Mouse (Mus musculus) liver, embryonic 15.5 days (tissue): ENCODE data around the gene Klk1. TPM values are rescaled to one million over a fixed set of nuclear protein-coding genes. Genes with fewer than 3 reads are reported as not detected.
"Not testable (repeated sequence)": the region's sequence is repeated elsewhere in the genome, so short reads cannot be mapped to it uniquely, and the experiment has no call there.

Experiments
- ATAC-seq: fragments of 200-750 bp; cut with Nextera tagmentation; 2 replicates; pipeline ENCODE4 v1.8.0; 2017; ENCODE audit warnings: moderate number of reproducible peaks, mild to moderate bottlenecking, moderate library complexity; ENCODE audit not compliant: insufficient read depth
- H3K27ac ChIP-seq: fragments of 300-500 bp; sonication (generic); replicated peaks from 2 replicates; pipeline ENCODE4 v1.5.1; 2015; ENCODE audit warnings: mild to moderate bottlenecking, inconsistent platforms
- H3K27me3 ChIP-seq: fragments of 300-500 bp; sonication (generic); 2 replicates; pipeline ENCODE4 v1.6.1; 2015; ENCODE audit warnings: mild to moderate bottlenecking, inconsistent platforms
- H3K36me3 ChIP-seq: fragments of 300-500 bp; sonication (generic); replicated peaks from 2 replicates; pipeline ENCODE4 v1.6.1; 2015; ENCODE audit warnings: moderate library complexity, mild to moderate bottlenecking, inconsistent platforms
- H3K4me1 ChIP-seq: fragments of 300-500 bp; sonication (generic); replicated peaks from 2 replicates; pipeline ENCODE4 v1.6.1; 2015; ENCODE audit warnings: inconsistent platforms
- H3K4me2 ChIP-seq: fragments of 300-500 bp; sonication (generic); 2 replicates; pipeline ENCODE4 v1.6.1; 2015; ENCODE audit warnings: moderate library complexity, mild to moderate bottlenecking, inconsistent platforms
- H3K4me3 ChIP-seq: fragments of 300-500 bp; sonication (generic); replicated peaks from 2 replicates; pipeline ENCODE4 v1.5.1; 2015; ENCODE audit warnings: mild to moderate bottlenecking, inconsistent platforms
- H3K9ac ChIP-seq: fragments of 300-500 bp; sonication (generic); 2 replicates; pipeline ENCODE4 v1.6.1; 2015; ENCODE audit warnings: moderate library complexity, mild to moderate bottlenecking, inconsistent platforms
- H3K9me3 ChIP-seq: fragments of 300-500 bp; sonication (generic); replicated peaks from 2 replicates; pipeline ENCODE4 v1.6.1; 2016; ENCODE audit warnings: inconsistent platforms
- WGBS: fragments of 180-500 bp; shearing (Covaris S2); methylation state at CpG from one replicate; pipeline ENCODE4 v1.1.7; 2015; ENCODE audit warnings: mixed read lengths; ENCODE audit not compliant: insufficient replicate concordance; 5-methylcytosine and 5-hydroxymethylcytosine counted together
- polyA plus RNA-seq: library from polyadenylated mRNA; unstranded; fragments of >200 nt; fragmentation: Nextera tagmentation; extraction: Ambion mirVana; gene quantifications from 2 replicates; pipeline ENCODE4 v1.2.1, GENCODE M21; 2015

The Klk1 gene
- 0.16 TPM in 1 of 2 replicates, not detected in the other for polyA plus RNA-seq

GRCm38 (mm10) chr7:44225076-44225475 is at the start of gene Klk1:
Gene Klk1, plus strand, starts transcription at chr7:44225360.
- no peaks in the 10 kb centered on the region for H3K4me1 ChIP-seq
- no peaks in the 10 kb centered on the region for H3K27me3 ChIP-seq
- 26% methylated on average over 1 of the region's 1 CpGs for WGBS
- no peak within 1 kb of the TSS for H3K4me2 ChIP-seq
- H3K9ac ChIP-seq = no peak within 1 kb of the TSS
- no peaks in the 10 kb centered on the region for H3K36me3 ChIP-seq
- H3K4me3 ChIP-seq = no peak within 1 kb of the TSS
- no peaks in the 10 kb centered on the region for H3K9me3 ChIP-seq
- ATAC-seq = no peak
- no peak within 1 kb of the TSS for H3K27ac ChIP-seq

- H3K36me3 ChIP-seq = no peaks in the 10 kb centered on the region
- H3K4me1 ChIP-seq = no peaks in the 10 kb centered on the region
- no peaks in the 10 kb centered on the region for H3K9me3 ChIP-seq
- WGBS = 54% methylated on average over 9 of the region's 9 CpGs
- H3K4me2 ChIP-seq = no peak overlapping the region
- no peaks in the 10 kb centered on the region for H3K27me3 ChIP-seq
- ATAC-seq = no peak
- H3K4me3 ChIP-seq = no peak overlapping the region
- no peak overlapping the region for H3K27ac ChIP-seq
- H3K9ac ChIP-seq = no peak overlapping the region
Observed at GRCm38 (mm10) chr7:44179299-44180045, 45.7 kb upstream of the Klk1 start.

- H3K4me3 ChIP-seq, H3K4me2 ChIP-seq, H3K4me1 ChIP-seq, H3K27ac ChIP-seq, H3K9me3 ChIP-seq, H3K9ac ChIP-seq, ATAC-seq, H3K36me3 ChIP-seq, H3K27me3 ChIP-seq: not testable (repeated sequence)
- WGBS = 53% methylated on average over 8 of the region's 8 CpGs
Observed at GRCm38 (mm10) chr7:44186516-44186915, 38.6 kb upstream of the Klk1 start.

DNA sequence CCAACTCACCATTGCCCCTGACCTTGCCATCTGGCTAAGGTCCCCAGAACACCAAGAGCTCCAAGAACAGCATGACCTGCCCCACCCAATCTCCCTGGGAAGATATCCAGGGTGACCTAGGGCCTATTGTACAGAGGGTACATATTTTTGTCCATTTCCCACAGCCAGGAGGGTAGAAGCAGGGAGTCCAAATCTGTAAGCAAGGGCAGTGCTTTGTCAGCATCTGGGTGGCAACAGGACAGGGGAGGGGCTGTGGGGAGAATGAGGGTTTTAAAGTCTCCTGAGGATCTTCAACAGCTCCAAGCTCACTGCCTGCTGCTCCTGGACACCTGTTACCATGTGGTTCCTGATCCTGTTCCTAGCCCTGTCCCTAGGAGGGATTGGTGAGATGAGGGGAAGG is 37.2 kb upstream of the Klk1 start, which contains the start of gene Klk1b24:
TSS of gene Klk1b24 (plus strand) at position 301 of the 400 bp plus-strand sequence.
- not testable (repeated sequence) for H3K9me3 ChIP-seq

GRCm38 (mm10) chr7:44193466-44193865 is 31.7 kb upstream of the Klk1 start:
- ATAC-seq, H3K9ac ChIP-seq, H3K9me3 ChIP-seq, H3K4me3 ChIP-seq, H3K36me3 ChIP-seq, H3K4me1 ChIP-seq, H3K27ac ChIP-seq, H3K27me3 ChIP-seq, H3K4me2 ChIP-seq: not testable (repeated sequence)
- 35% methylated on average over 1 of the region's 1 CpGs for WGBS

More for the DNA sequence above, 37.2 kb upstream of the Klk1 start, which contains the start of gene Klk1b24:
- H3K4me2 ChIP-seq, H3K36me3 ChIP-seq, H3K4me3 ChIP-seq, H3K4me1 ChIP-seq, H3K27me3 ChIP-seq, H3K9ac ChIP-seq, H3K27ac ChIP-seq, ATAC-seq: not testable (repeated sequence)

GRCm38 (mm10) chr7:44197891-44198290 is 27.3 kb upstream of the Klk1 start, which contains the start of gene Klk1b3:
Gene Klk1b3, plus strand, starts transcription at chr7:44198191.
- no peak within 1 kb of the TSS for H3K9ac ChIP-seq
- no peak within 1 kb of the TSS for H3K4me2 ChIP-seq
- H3K27ac ChIP-seq = no peak within 1 kb of the TSS
- no peak for ATAC-seq
- no peaks in the 10 kb centered on the region for H3K27me3 ChIP-seq
- no peaks in the 10 kb centered on the region for H3K36me3 ChIP-seq
- no peak within 1 kb of the TSS for H3K4me3 ChIP-seq
- H3K4me1 ChIP-seq = no peaks in the 10 kb centered on the region
- WGBS = 36% methylated on average over 3 of the region's 3 CpGs
- H3K9me3 ChIP-seq = no peaks in the 10 kb centered on the region

DNA sequence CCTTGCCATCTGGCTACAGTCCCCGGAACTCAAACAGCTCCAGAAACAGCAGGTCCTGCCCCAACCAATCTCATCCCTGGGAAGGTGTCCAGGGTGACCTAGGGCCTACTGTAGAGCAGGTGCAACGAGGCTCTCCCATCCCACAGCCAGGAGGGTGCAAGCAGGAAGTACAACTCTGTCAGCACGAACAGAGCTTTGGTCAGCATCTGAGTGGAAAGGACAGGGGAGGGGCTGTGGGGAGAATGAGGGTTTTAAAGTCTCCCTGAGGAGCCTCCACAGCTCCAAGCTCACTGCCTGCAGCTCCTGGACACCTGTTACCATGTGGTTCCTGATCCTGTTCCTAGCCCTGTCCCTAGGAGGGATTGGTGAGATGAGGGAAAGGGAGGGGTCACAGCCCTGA is 18.0 kb upstream of the Klk1 start, which contains the start of gene Klk1b4:
TSS of gene Klk1b4 (plus strand) at position 301 of the 400 bp plus-strand sequence.
- not testable (repeated sequence) for ATAC-seq, H3K27ac ChIP-seq, H3K9ac ChIP-seq, H3K4me3 ChIP-seq, H3K4me2 ChIP-seq, H3K4me1 ChIP-seq, H3K9me3 ChIP-seq, H3K36me3 ChIP-seq, H3K27me3 ChIP-seq
- 26% methylated on average over 3 of the region's 3 CpGs for WGBS

DNA sequence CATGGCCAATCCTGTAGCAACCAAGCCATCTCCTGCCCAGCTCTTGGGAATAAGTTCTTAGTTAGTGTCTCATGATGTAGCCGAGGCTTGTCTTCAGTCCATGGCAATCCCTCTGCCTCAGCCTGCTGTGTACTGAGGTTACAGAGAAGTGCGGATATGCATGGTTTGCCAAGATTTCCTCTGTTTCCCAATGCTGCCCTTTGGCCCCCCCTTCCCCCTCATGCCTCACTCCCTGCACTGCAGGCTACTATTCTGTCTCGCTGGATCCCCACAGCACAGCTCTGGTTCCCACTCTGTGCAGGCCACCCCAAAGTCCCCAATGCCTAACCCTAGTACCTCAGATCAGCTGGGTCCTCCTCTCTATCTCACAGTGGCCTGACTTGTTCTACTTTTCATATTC is 16.9 kb upstream of the Klk1 start:
- Histone ChIP-seq H3K27me3 (no peaks in the 10 kb centered on the region), H3K9me3 (no peaks in the 10 kb centered on the region), H3K4me3 (no peak overlapping the region), H3K27ac (no peak overlapping the region), H3K36me3 (no peaks in the 10 kb centered on the region), H3K4me2 (no peak overlapping the region), H3K9ac (no peak overlapping the region), H3K4me1 (no peaks in the 10 kb centered on the region)
- ATAC-seq = no peak
- 40% methylated on average over 3 of the region's 3 CpGs for WGBS

DNA sequence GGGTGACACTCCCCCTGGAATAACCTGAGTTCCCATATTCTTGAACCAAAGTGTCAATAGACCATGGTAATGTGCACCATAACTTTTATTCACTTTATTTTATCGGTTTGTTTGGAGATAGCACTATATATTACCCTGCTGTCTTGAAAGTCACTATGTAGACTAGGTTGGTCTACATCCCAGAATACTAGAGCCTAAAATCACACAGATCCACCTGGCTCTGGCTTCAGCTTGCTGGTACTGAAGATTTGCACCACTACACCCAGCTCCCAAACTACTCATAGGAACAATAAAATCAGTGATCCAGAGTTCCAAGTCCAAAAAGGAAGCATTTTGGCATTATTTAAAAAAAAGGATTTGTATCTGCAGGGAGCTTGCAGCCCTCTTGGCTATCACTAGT is 9.5 kb upstream of the Klk1 start, which contains the start of gene Klk1b5:
TSS of gene Klk1b5 (plus strand) at position 301 of the 400 bp plus-strand sequence.
- no peak for ATAC-seq
- Histone ChIP-seq H3K36me3 (no peaks in the 10 kb centered on the region), H3K4me2 (no peak within 1 kb of the TSS), H3K4me3 (no peak within 1 kb of the TSS), H3K27ac (no peak within 1 kb of the TSS), H3K4me1 (no peaks in the 10 kb centered on the region), H3K9ac (no peak within 1 kb of the TSS), H3K27me3 (no peaks in the 10 kb centered on the region), H3K9me3 (no peaks in the 10 kb centered on the region)
- 52% methylated on average over 1 of the region's 1 CpGs for WGBS

DNA sequence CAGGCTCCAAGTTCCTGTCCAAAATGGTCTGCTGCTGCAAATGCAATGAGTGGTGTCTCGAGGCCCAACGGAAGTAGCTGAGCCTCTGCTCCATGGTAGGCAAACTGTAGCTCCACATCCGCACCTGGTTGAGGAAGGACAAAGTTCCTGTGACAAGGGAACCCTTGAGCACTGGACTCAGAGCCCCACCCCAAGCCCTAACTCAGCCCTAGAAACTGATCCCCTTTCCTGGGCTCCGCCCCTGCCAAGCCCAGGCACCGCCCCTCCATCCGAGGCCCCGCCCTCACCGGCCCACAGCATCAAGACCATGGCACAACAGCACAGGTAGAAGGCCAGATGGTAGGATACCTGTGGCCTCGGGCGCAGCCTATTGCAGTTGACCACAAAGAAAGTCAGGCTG is 3.6 kb upstream of the Klk1 start:
- WGBS = 47% methylated on average over 8 of the region's 10 CpGs
- H3K4me3 ChIP-seq, H3K27me3 ChIP-seq, H3K36me3 ChIP-seq, H3K4me2 ChIP-seq, H3K9ac ChIP-seq, H3K27ac ChIP-seq, H3K4me1 ChIP-seq, H3K9me3 ChIP-seq, ATAC-seq: not testable (repeated sequence)

- not testable (repeated sequence) for H3K4me3 ChIP-seq, H3K9ac ChIP-seq, H3K27me3 ChIP-seq, H3K36me3 ChIP-seq, H3K27ac ChIP-seq, H3K9me3 ChIP-seq, H3K4me2 ChIP-seq, H3K4me1 ChIP-seq, ATAC-seq
- WGBS = 51% methylated on average over 6 of the region's 6 CpGs
Observed at GRCm38 (mm10) chr7:44222335-44222734, 2.8 kb upstream of the Klk1 start.

GRCm38 (mm10) chr7:44235909-44236308 is 10.7 kb downstream of the Klk1 start, which contains the start of gene Gm36864:
Gene Gm36864, plus strand, starts transcription at chr7:44236177.
- no peaks in the 10 kb centered on the region for H3K36me3 ChIP-seq
- no peak within 1 kb of the TSS for H3K27ac ChIP-seq
- H3K4me3 ChIP-seq = no peak within 1 kb of the TSS
- WGBS = 49% methylated on average over 3 of the region's 3 CpGs
- no peak for ATAC-seq
- H3K9ac ChIP-seq = no peak within 1 kb of the TSS
- no peaks in the 10 kb centered on the region for H3K9me3 ChIP-seq
- H3K4me2 ChIP-seq = no peak within 1 kb of the TSS
- no peaks in the 10 kb centered on the region for H3K27me3 ChIP-seq
- H3K4me1 ChIP-seq = 0 out of 2 replicates have a peak, but pooled peaks cover 2% of the 10 kb centered on the region
